Mouse (Mus musculus): ENCODE measurements around the gene Gm595.
A peak's percentile ranks its signal among the peaks of the same experiment; 100 is the strongest.

Gene Gm595

DNA sequence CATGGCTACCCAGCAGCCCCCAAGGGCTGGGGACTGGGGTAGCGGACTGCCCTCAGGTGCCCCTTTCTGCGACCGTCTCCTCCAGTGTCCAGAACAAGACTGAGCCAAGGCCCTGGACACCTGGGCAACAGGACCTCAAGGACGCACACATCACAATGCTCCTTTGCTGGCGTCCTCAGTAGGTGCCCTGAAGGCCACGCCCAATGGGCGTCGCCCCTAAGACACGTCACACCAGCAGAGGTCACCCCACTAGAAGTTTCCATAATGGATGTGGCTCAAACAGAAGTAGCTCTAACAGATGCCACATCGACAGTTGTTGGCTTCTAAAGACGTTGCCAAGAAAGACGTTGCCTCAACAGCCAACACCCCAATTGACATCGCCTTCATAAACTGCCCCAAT lies at the start of gene Gm595:
Gm595 (minus strand) TSS at position 101 of the 400 bp plus-strand sequence.
- peaks cover 6% of the 10 kb centered on the region; the same call in 1 of the 2 replicates for H3K4me1 ChIP-seq (replicated peaks; ENCODE audit: low read depth, low read length)
- no peaks in the 10 kb centered on the region for H3K9me3 ChIP-seq (ENCODE audit: low read length)
- no peak for TF ChIP-seq NANOG (IDR thresholded peaks at IDR 0.05; ENCODE audit: borderline replicate concordance, low read length)
- TF ChIP-seq POU5F1 (IDR thresholded peaks at IDR 0.05; ENCODE audit: borderline replicate concordance, low read length) = no peak
- no peak for TF ChIP-seq CTCF (conservative IDR thresholded peaks at IDR 0.05; ENCODE audit: low read length)
- H3K27me3 ChIP-seq (ENCODE audit: insufficient read depth, low read length) = no peaks in the 10 kb centered on the region
- H3K36me3 ChIP-seq (ENCODE audit: insufficient read depth, low read length) = no peaks in the 10 kb centered on the region
- no peak within 1 kb of the TSS for H3K4me3 ChIP-seq (replicated peaks; ENCODE audit: low read length)

DNA sequence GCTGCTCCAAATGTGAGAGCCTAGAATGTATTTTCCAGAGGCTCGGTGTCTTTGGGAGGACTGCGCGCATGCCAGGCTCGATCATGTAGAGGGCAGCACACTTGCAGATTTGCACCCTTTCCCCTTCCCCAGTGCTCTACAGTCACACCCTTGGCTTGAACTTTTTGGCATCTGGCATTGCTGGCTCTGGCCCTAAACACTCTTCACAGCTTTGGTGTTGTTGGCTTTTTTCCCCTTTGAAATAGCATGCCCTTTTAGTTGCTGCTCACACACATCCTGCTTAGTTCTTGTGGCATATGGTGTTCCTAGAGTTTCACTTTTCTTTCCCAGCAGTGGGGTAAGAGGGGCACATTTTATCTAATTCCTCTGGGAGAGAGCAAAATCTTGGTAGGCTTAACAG lies 30.9 kb upstream of the Gm595 start:
- Histone ChIP-seq H3K4me1 (replicated peaks; ENCODE audit: low read depth, low read length) (peaks cover 1% of the 10 kb centered on the region), H3K27me3 (ENCODE audit: insufficient read depth, low read length) (no peaks in the 10 kb centered on the region), H3K9me3 (ENCODE audit: low read length) (no peaks in the 10 kb centered on the region), H3K36me3 (ENCODE audit: insufficient read depth, low read length) (no peaks in the 10 kb centered on the region), H3K4me3 (replicated peaks; ENCODE audit: low read length) (no peak overlapping the region)
- TF ChIP-seq NANOG (IDR thresholded peaks at IDR 0.05; ENCODE audit: borderline replicate concordance, low read length) = no peak
- TF ChIP-seq POU5F1 (IDR thresholded peaks at IDR 0.05; ENCODE audit: borderline replicate concordance, low read length) = no peak
- TF ChIP-seq CTCF (conservative IDR thresholded peaks at IDR 0.05; ENCODE audit: low read length) = no peak

DNA sequence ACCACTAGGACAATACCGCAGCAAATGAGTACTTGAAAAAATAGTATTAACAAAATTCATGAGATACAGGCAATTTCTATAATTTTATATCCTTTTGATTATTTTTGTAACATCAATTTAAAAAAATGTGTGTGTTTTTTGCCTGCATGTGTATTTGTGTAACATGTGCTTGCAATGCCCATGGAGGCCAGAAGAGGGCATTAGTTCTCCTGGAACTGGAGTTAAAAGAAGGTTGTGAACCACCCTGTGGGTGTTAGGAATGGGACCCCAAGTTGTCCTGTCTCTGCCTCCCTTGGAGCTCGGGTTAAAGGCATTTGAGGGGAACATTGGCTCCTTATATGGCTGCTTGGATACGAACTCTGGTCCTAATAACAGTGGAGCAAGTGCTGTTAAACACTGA lies 26.2 kb upstream of the Gm595 start:
- TF ChIP-seq CTCF (conservative IDR thresholded peaks at IDR 0.05; ENCODE audit: low read length) (peak; percentile 49), POU5F1 (IDR thresholded peaks at IDR 0.05; ENCODE audit: borderline replicate concordance, low read length) (no peak)
- Histone ChIP-seq H3K9me3 (ENCODE audit: low read length) (no peaks in the 10 kb centered on the region), H3K27me3 (ENCODE audit: insufficient read depth, low read length) (no peaks in the 10 kb centered on the region), H3K36me3 (ENCODE audit: insufficient read depth, low read length) (no peaks in the 10 kb centered on the region), H3K4me3 (replicated peaks; ENCODE audit: low read length) (no peak overlapping the region), H3K4me1 (replicated peaks; ENCODE audit: low read depth, low read length) (peaks cover 8% of the 10 kb centered on the region)

DNA sequence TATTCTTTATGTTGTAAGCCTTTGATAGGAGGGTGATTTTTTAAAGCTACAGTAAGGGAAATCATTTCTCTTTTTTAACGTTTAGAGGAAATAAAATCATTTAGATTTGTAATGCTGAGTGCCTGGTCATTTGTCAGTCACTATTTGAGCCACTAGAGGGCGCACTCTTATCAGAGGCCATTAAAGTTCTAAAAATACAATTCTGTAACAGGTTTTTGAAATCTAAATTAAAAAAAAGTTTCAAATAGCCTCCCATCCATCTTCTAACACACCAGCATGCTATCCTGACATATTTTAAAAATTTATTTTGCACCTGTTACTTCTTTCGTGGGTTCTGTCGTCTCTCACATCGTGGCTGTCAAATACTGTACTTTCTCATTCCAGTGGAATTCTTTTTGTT lies 22.0 kb upstream of the Gm595 start:
- Histone ChIP-seq H3K36me3 (ENCODE audit: insufficient read depth, low read length) (no peaks in the 10 kb centered on the region), H3K4me1 (replicated peaks; ENCODE audit: low read depth, low read length) (peaks cover 28% of the 10 kb centered on the region), H3K9me3 (ENCODE audit: low read length) (no peaks in the 10 kb centered on the region), H3K4me3 (replicated peaks; ENCODE audit: low read length) (no peak overlapping the region), H3K27me3 (ENCODE audit: insufficient read depth, low read length) (no peaks in the 10 kb centered on the region)
- peak; percentile 39 for TF ChIP-seq CTCF (conservative IDR thresholded peaks at IDR 0.05; ENCODE audit: low read length)
- no peak for TF ChIP-seq POU5F1 (IDR thresholded peaks at IDR 0.05; ENCODE audit: borderline replicate concordance, low read length)
- no peak for TF ChIP-seq NANOG (IDR thresholded peaks at IDR 0.05; ENCODE audit: borderline replicate concordance, low read length)

DNA sequence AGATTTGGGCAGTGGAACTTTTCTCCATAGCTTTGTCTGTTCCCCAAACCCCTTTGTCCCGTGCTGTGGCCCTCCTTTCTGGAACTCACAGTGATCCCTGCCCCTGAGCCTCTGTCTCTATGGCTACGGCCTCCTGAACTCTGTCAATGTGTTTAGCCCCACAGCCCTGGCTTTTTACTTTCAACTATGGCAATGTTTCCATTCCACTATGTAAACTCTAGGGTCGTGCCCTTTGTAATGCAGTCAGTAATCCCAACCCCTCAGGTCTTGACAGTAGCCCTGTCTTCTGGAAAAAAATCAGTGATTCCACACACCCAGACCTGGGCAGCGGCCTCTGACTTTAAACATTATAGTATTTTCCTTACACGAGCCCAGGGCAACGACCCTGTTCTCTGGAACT lies 19.3 kb upstream of the Gm595 start:
- Histone ChIP-seq H3K36me3 (ENCODE audit: insufficient read depth, low read length) (no peaks in the 10 kb centered on the region), H3K4me1 (replicated peaks; ENCODE audit: low read depth, low read length) (peaks cover 28% of the 10 kb centered on the region), H3K4me3 (replicated peaks; ENCODE audit: low read length) (no peak overlapping the region), H3K9me3 (ENCODE audit: low read length) (no peaks in the 10 kb centered on the region), H3K27me3 (ENCODE audit: insufficient read depth, low read length) (no peaks in the 10 kb centered on the region)
- TF ChIP-seq POU5F1 (IDR thresholded peaks at IDR 0.05; ENCODE audit: borderline replicate concordance, low read length) (no peak), CTCF (conservative IDR thresholded peaks at IDR 0.05; ENCODE audit: low read length) (no peak), NANOG (IDR thresholded peaks at IDR 0.05; ENCODE audit: borderline replicate concordance, low read length) (no peak)

DNA sequence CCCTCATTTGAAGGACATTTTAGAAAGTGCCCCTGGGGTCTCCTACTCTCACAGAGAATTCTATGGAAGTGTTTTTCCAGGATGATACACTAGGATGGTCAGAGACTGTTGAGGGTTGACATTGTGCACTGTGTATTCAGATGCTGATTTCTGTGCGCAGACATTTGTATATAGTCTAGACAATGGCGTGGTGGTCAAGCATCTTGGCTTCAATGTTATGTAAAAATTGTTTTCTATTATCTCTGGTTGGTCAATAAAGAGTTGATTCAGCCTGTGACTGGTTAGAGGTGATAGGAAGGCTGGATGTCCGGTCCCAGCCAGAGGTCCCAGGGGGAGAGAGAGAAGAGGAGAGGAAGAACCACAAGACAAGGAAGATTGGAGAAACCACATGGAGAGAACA lies 16.4 kb upstream of the Gm595 start:
- no peaks in the 10 kb centered on the region for H3K36me3 ChIP-seq (ENCODE audit: insufficient read depth, low read length)
- TF ChIP-seq POU5F1 (IDR thresholded peaks at IDR 0.05; ENCODE audit: borderline replicate concordance, low read length) = no peak
- TF ChIP-seq NANOG (IDR thresholded peaks at IDR 0.05; ENCODE audit: borderline replicate concordance, low read length) = peak; percentile 32; the same call in 1 of the 2 replicates
- no peak for TF ChIP-seq CTCF (conservative IDR thresholded peaks at IDR 0.05; ENCODE audit: low read length)
- H3K4me3 ChIP-seq (replicated peaks; ENCODE audit: low read length) = no peak overlapping the region
- H3K27me3 ChIP-seq (ENCODE audit: insufficient read depth, low read length) = no peaks in the 10 kb centered on the region
- H3K4me1 ChIP-seq (replicated peaks; ENCODE audit: low read depth, low read length) = peaks cover 28% of the 10 kb centered on the region
- H3K9me3 ChIP-seq (ENCODE audit: low read length) = no peaks in the 10 kb centered on the region

DNA sequence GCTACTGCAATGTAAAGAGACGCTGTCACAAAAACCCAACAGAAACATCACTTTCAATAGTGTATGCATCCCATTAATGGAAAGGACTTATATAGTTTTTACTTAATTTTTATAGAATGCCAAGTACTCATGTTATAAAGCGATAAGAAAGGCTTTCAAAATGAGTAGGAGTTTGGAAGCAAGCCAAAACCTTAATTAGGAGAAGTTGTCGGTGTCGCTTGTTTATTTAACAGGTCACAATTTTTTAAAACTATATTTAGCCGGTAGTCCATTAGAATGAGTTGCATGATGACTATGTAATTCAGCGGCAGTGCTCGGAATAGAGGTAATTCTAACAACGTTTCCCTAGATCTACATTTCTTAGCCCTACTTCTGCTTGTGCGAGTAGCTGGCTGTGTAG lies 12.7 kb upstream of the Gm595 start:
- H3K4me1 ChIP-seq (replicated peaks; ENCODE audit: low read depth, low read length) = peaks cover 8% of the 10 kb centered on the region; the same call in 1 of the 2 replicates
- no peaks in the 10 kb centered on the region for H3K27me3 ChIP-seq (ENCODE audit: insufficient read depth, low read length)
- no peaks in the 10 kb centered on the region for H3K36me3 ChIP-seq (ENCODE audit: insufficient read depth, low read length)
- H3K9me3 ChIP-seq (ENCODE audit: low read length) = no peaks in the 10 kb centered on the region
- TF ChIP-seq POU5F1 (IDR thresholded peaks at IDR 0.05; ENCODE audit: borderline replicate concordance, low read length) (no peak), NANOG (IDR thresholded peaks at IDR 0.05; ENCODE audit: borderline replicate concordance, low read length) (no peak), CTCF (conservative IDR thresholded peaks at IDR 0.05; ENCODE audit: low read length) (no peak)
- no peak overlapping the region for H3K4me3 ChIP-seq (replicated peaks; ENCODE audit: low read length)

DNA sequence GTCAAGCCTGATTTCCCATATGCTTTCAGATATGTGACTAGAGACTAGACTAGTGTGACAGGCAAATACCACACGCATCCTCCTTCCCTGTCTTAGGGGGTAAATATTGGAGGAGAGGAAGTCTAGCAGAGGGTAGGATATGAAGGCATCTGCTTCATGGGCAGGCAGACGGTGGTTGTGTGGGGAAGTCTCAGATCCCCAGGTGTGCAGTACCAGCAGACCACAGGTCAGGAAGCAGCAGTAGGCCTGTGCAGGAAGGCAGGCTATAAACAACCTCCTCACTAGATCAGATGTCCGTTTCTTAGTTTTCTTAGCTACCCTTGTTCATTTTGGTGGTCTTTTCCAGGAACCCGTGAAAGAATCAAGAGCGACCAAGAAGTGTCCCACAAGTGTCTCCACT lies 7.1 kb upstream of the Gm595 start:
- no peaks in the 10 kb centered on the region for H3K4me1 ChIP-seq (replicated peaks; ENCODE audit: low read depth, low read length)
- TF ChIP-seq POU5F1 (IDR thresholded peaks at IDR 0.05; ENCODE audit: borderline replicate concordance, low read length) = no peak
- H3K9me3 ChIP-seq (ENCODE audit: low read length) = no peaks in the 10 kb centered on the region
- no peaks in the 10 kb centered on the region for H3K36me3 ChIP-seq (ENCODE audit: insufficient read depth, low read length)
- H3K27me3 ChIP-seq (ENCODE audit: insufficient read depth, low read length) = no peaks in the 10 kb centered on the region
- no peak overlapping the region for H3K4me3 ChIP-seq (replicated peaks; ENCODE audit: low read length)

Measured in E14TG2a.4 (cell line).